Mouse (Mus musculus) cortical plate, adult 2 months (tissue): ENCODE measurements at regions not wholly inside any gene's neighbourhood (a gene's known extent, or its start where the extent isn't known, plus 50 kb on each side); places are given as distances from the start of the nearest gene placed in this dataset.
"Not testable (repeated sequence)": the region's sequence is repeated elsewhere in the genome, so short reads cannot be mapped to it uniquely, and the experiment has no call there.

Experiments used
- CTCF ChIP-seq: fragments of 200-500 bp; IDR thresholded peaks from 2 replicates; pipeline ENCODE4 v1.5.1; 2011; ENCODE audit warnings: mild to moderate bottlenecking, control low read depth, low read length; ENCODE audit not compliant: insufficient read depth; ENCODE audit errors: extremely low read depth
- POLR2A ChIP-seq: fragments of 200-500 bp; IDR thresholded peaks from 2 replicates; pipeline ENCODE4 v1.6.1; 2011; ENCODE audit warnings: mild to moderate bottlenecking, low read length, control low read depth; ENCODE audit not compliant: insufficient read depth; ENCODE audit errors: extremely low read depth

DNA sequence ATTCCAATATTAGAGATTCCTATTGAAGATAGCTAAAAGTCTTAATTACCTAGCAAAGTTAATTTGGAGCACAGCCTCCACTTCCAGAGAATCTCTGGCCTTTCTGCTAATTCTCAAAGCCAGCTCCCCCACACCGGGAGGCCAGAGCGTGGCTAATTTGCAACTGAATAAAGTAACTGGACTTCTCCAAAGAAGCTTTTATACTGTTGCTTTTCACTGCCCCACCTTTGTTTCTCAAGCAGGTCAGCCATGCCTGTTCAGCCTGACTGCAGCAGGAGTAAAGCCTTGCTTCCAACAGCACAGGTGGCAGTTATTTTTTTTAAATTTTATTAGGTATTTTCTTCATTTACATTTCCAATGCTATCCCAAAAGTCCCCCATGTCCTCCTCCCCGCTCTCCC is 60.8 kb upstream of the Slc1a4 start:
- TF ChIP-seq CTCF, POLR2A: not testable (repeated sequence)
